Mouse (Mus musculus) adrenal gland, adult (tissue): ENCODE data around the gene Prr11.

Experiments used
- DNase-seq, 2 experiments: peaks; one replicate each; pipeline ENCODE4 v3.0.0; 2022 to 2023; ENCODE audit warnings: low spot score in 1 of 2; ENCODE audit not compliant: inconsistent age in 2 of 2

Gene Prr11

GRCm38 (mm10) chr11:87108409-87108754 is at the start of gene Prr11:
Gene Prr11 (minus strand): TSS chr11:87108708.
- no peak for DNase-seq

GRCm38 (mm10) chr11:87158012-87158411 is 49.5 kb upstream of the Prr11 start:
- DNase-seq = no peak

GRCm38 (mm10) chr11:87136233-87136632 is 27.7 kb upstream of the Prr11 start:
- DNase-seq = no peak

GRCm38 (mm10) chr11:87126824-87127816 is 18.6 kb upstream of the Prr11 start, which contains the start of gene Trim37:
Gene Trim37 (plus strand): TSS chr11:87127077.
- peak; percentile 91 to 95 for DNase-seq

- DNase-seq = no peak
These were observed 17.8 kb upstream of the Prr11 start for GRCm38 (mm10) chr11:87126281-87126823.

- no peak for DNase-seq
These were observed 17.1 kb upstream of the Prr11 start for GRCm38 (mm10) chr11:87125562-87125961.

GRCm38 (mm10) chr11:87121864-87122263 is 13.4 kb upstream of the Prr11 start:
- DNase-seq = no peak

- no peak for DNase-seq
These were observed 1.8 kb upstream of the Prr11 start for GRCm38 (mm10) chr11:87110172-87110909.

GRCm38 (mm10) chr11:87109519-87110171 is 1.1 kb upstream of the Prr11 start:
- DNase-seq = peak; percentile 39 to 71

GRCm38 (mm10) chr11:87108755-87109518 is 429 bp upstream of the Prr11 start, which contains the start of gene Ska2:
Gene Ska2 (plus strand): TSS chr11:87109234.
- peak; percentile 98 to 99 for DNase-seq

GRCm38 (mm10) chr11:87087142-87087541 is 21.4 kb downstream of the Prr11 start:
- peak in 1 of 2 experiments; percentile 22 for DNase-seq

GRCm38 (mm10) chr11:87086290-87086984 is 22.1 kb downstream of the Prr11 start, which contains the start of gene Smg8:
Gene Smg8 (minus strand): TSS chr11:87086774.
- DNase-seq = peak; percentile 86 to 96

- peak in 1 of 2 experiments; percentile 26 for DNase-seq
These were observed 23.0 kb downstream of the Prr11 start for GRCm38 (mm10) chr11:87085461-87085860.

GRCm38 (mm10) chr11:87083712-87084111 is 24.8 kb downstream of the Prr11 start:
- no peak for DNase-seq

- peak; percentile 92 to 96 for DNase-seq
These were observed 34.6 kb downstream of the Prr11 start, which contains the start of gene Gdpd1 for GRCm38 (mm10) chr11:87073866-87074440. Gene Gdpd1 (minus strand): TSS chr11:87074062.

- DNase-seq = peak; percentile 77 to 88
These were observed 35.1 kb downstream of the Prr11 start for GRCm38 (mm10) chr11:87073343-87073865.

GRCm38 (mm10) chr11:87062087-87062486 is 46.4 kb downstream of the Prr11 start:
- no peak for DNase-seq

- no peak for DNase-seq
These were observed 48.1 kb downstream of the Prr11 start for GRCm38 (mm10) chr11:87060410-87060809.

GRCm38 (mm10) chr11:87056286-87056685 is 52.2 kb downstream of the Prr11 start:
- DNase-seq = no peak
